Mouse (Mus musculus) limb, embryonic 14.5 days (tissue): ENCODE measurements at regions not wholly inside any gene's neighbourhood (a gene's known extent, or its start where the extent isn't known, plus 50 kb on each side); places are given as distances from the start of the nearest gene placed in this dataset.

Experiments used
- ATAC-seq: fragments of 200-750 bp; cut with Nextera tagmentation; 2 replicates; pipeline ENCODE4 v1.8.0; 2017; ENCODE audit warnings: low read depth, moderate number of reproducible peaks, moderate TSS enrichment; ENCODE audit not compliant: low FRiP score
- DNase-seq: peaks from one replicate; pipeline ENCODE4 v3.0.0-alpha.2; 2015; ENCODE audit warnings: low spot score
- H3K27ac ChIP-seq: fragments of 300-500 bp; sonication (generic); replicated peaks from 2 replicates; pipeline ENCODE4 v1.5.1; 2014; ENCODE audit warnings: low read depth, mild to moderate bottlenecking, low read length, moderate library complexity, mixed read lengths
- H3K27me3 ChIP-seq: fragments of 300-500 bp; sonication (generic); 2 replicates; pipeline ENCODE4 v1.6.1; 2014; ENCODE audit warnings: low read length, mixed read lengths; ENCODE audit not compliant: control insufficient read depth, insufficient read depth
- H3K36me3 ChIP-seq: fragments of 300-500 bp; sonication (generic); 2 replicates; pipeline ENCODE4 v1.6.1; 2014; ENCODE audit warnings: mild to moderate bottlenecking, low read length, moderate library complexity, mixed read lengths; ENCODE audit not compliant: control insufficient read depth, insufficient read depth
- H3K4me1 ChIP-seq: fragments of 300-500 bp; sonication (generic); 2 replicates; pipeline ENCODE4 v1.6.1; 2014; ENCODE audit warnings: antibody characterized with exemption, low read length, mixed read lengths; ENCODE audit not compliant: control insufficient read depth, insufficient read depth
- H3K4me2 ChIP-seq: fragments of 300-500 bp; sonication (generic); replicated peaks from 2 replicates; pipeline ENCODE4 v1.6.1; 2014; ENCODE audit warnings: low read depth, mild to moderate bottlenecking, low read length, moderate library complexity; ENCODE audit not compliant: severe bottlenecking
- H3K4me3 ChIP-seq: fragments of 300-500 bp; sonication (generic); replicated peaks from 2 replicates; pipeline ENCODE4 v1.5.1; 2014; ENCODE audit warnings: low read length
- H3K9ac ChIP-seq: fragments of 300-500 bp; sonication (generic); 2 replicates; pipeline ENCODE4 v1.6.1; 2014; ENCODE audit warnings: mild to moderate bottlenecking, low read depth, low read length, moderate library complexity; ENCODE audit not compliant: severe bottlenecking
- H3K9me3 ChIP-seq: fragments of 300-500 bp; sonication (generic); 2 replicates; pipeline ENCODE4 v1.6.1; 2016; ENCODE audit warnings: low read length; ENCODE audit not compliant: control insufficient read depth
- POLR2A ChIP-seq: fragments of 200-500 bp; IDR thresholded peaks from 2 replicates; pipeline ENCODE4 v1.8.0; 2012; ENCODE audit warnings: inconsistent platforms, mild to moderate bottlenecking, moderate library complexity, borderline replicate concordance; ENCODE audit not compliant: insufficient read depth, insufficient read length; ENCODE audit errors: extremely low read depth
- WGBS: fragments of 180-500 bp; shearing (Covaris S2); extraction: QIAGEN DNeasy Blood & Tissue Kit; methylation state at CpG from one replicate; pipeline ENCODE4 v1.1.7; 2014; 5-methylcytosine and 5-hydroxymethylcytosine counted together

DNA sequence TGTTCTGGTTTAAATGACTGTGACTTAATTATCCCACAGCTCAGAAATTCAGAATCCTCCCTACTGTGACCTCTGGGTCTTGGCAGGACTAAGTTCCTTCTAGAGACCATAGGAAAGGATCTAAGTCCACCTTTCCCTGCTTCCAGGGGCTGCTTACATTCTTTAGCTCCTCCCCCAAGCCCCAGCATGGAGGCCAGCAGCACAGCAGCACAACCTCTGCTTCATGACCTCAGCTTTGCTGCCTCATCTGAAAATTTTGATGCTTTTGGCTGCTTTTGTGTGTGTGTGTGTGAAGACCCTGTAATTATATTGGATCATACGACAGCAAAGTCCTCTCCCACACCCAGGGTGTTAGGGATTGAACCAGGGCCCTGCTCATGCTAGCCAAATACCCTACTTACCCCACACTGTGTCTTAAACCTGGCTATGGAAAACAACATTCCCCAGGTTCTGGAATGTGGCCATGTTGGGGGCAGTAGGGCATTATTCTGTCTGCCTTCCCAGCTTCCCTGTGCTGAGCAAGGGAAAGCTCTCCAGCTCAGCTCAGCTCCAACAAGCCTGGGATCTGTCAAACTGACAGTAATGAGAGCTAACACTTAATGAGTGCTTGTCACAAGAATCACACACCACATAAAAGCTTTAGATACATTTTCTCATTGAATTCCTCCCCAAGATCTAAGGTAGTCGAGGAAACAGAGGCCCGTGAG, 359.9 kb downstream of the Fut8 start:
- no peaks in the 10 kb centered on the region for H3K36me3 ChIP-seq
- no peaks in the 10 kb centered on the region for H3K9me3 ChIP-seq
- H3K4me2 ChIP-seq, result no peak overlapping the region
- peak; percentile 15 for DNase-seq
- H3K4me3 ChIP-seq, result no peak overlapping the region
- no peaks in the 10 kb centered on the region for H3K27me3 ChIP-seq
- no peak overlapping the region for H3K9ac ChIP-seq
- TF ChIP-seq POLR2A, result no peak
- ATAC-seq, result peak; percentile 42; the same call in 1 of the 2 replicates
- no peak overlapping the region for H3K27ac ChIP-seq
- whole genome bisulfite sequencing, result 29% methylated on average over 3 of the region's 3 CpGs
- peaks cover 12% of the 10 kb centered on the region for H3K4me1 ChIP-seq

DNA sequence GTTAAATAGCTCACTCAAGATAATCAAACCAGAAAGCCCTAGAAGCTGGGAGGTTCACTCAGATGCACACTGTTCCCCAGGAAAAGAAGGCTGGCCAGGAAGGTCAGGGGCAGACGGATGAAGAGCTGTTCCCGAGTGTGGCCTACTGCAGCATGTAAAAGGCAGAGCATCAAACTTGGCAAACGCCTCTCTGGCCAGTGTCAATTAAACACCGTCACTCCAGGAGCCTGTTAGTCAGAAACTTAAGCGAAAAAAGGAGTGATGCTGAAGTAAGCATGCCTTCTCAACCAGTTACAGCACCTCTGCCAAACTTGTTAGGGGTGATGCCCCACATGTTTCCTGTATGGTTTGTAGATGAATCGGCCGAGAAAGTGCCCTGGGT, 360.4 kb downstream of the Fut8 start:
- Histone ChIP-seq H3K27me3 (no peaks in the 10 kb centered on the region), H3K27ac (no peak overlapping the region), H3K9me3 (no peaks in the 10 kb centered on the region), H3K4me1 (peaks cover 12% of the 10 kb centered on the region), H3K4me2 (no peak overlapping the region), H3K9ac (no peak overlapping the region), H3K36me3 (no peaks in the 10 kb centered on the region), H3K4me3 (no peak overlapping the region)
- no peak for DNase-seq
- TF ChIP-seq POLR2A, result no peak
- ATAC-seq, result 0 out of 2 replicates have a peak, but pooled peaks have one; percentile 5
- WGBS, result 26% methylated on average over 7 of the region's 7 CpGs

DNA sequence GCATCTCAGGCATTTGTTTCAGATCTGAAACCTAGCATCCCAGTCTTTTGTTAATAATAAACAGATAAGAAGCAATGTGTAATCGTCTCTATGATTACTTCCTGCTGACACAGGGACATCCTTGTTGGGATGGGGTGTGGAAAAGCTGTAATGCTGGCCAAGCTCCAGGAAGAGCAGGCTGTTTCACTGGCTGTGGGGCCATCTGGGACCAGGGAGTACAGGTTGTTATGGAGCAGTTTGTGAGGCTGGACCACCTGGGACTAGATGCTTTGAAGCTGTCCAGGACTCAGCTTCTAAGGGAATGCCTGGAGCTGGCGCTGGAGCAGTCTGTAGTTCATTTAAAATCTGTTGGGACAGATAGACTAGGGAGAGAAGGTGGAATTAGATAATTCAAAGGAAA, 361.5 kb downstream of the Fut8 start:
- ATAC-seq (no peak; the same call in 1 of the 2 replicates), DNase-seq (no peak)
- Histone ChIP-seq H3K4me1 (peaks cover 12% of the 10 kb centered on the region), H3K9ac (no peak overlapping the region), H3K27ac (no peak overlapping the region), H3K36me3 (no peaks in the 10 kb centered on the region), H3K4me2 (no peak overlapping the region), H3K4me3 (no peak overlapping the region), H3K27me3 (no peaks in the 10 kb centered on the region), H3K9me3 (no peaks in the 10 kb centered on the region)
- TF ChIP-seq POLR2A, result no peak
- WGBS, result 19% methylated on average over 2 of the region's 2 CpGs

DNA sequence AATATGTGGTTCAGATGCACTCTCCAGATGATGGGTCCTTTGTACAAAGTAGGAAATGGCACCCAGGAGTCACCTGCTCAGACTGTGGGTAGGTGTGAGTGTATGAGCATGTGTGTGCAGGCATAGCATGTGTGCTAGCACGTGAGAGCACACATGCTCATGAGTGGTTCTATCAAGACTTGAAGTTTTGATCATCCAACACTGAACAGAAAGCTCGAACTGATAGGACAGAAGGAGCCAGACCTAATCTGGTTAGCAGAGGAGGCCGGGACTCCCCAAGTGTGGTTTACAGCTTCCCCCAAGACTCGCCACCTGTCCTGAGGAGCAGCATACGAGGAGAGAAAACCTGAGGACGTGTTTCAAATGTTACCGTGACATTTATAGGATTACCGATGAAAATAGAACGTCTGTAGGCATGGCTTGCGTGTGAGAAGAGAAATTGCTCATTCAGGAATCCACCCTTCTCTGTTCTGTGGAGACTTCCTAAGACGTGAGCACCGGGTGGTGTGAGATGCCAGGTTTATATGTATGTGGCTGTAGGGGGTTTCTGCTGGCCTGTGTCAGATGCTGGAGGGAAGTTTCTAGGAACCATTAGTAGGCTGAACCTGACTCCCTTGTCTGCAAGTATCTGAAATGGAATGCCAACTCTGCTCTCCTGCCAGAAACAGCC, 366.0 kb downstream of the Fut8 start:
- H3K9ac ChIP-seq, result no peak overlapping the region
- no peak for ATAC-seq
- H3K36me3 ChIP-seq, result no peaks in the 10 kb centered on the region
- TF ChIP-seq POLR2A, result no peak
- H3K27me3 ChIP-seq, result no peaks in the 10 kb centered on the region
- 74% methylated on average over 12 of the region's 12 CpGs for WGBS
- no peak overlapping the region for H3K27ac ChIP-seq
- no peak overlapping the region for H3K4me2 ChIP-seq
- no peak for DNase-seq
- no peaks in the 10 kb centered on the region for H3K9me3 ChIP-seq
- no peaks in the 10 kb centered on the region for H3K4me1 ChIP-seq
- H3K4me3 ChIP-seq, result no peak overlapping the region

DNA sequence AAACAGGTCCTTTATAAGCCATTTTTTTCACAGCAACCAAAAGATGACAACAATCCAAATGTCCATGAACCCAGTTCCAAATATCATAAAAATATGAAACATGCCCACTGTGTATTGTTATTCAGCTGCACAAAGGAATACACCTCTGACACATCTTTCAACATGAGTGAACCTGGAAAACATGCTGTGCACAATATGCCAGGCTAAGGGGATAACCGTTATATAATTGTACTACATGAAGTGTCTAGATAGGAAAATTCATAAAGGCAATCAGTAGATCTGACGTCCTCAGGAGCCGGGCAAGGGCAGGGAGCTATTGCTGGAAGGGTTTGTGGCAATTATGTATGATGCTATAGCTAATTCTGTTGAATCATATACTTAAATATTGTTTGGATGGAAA, 379.6 kb downstream of the Fut8 start:
- WGBS, result 89% methylated on average over 3 of the region's 3 CpGs
- no peak for TF ChIP-seq POLR2A
- Histone ChIP-seq H3K4me2 (no peak overlapping the region), H3K9me3 (no peaks in the 10 kb centered on the region), H3K4me3 (no peak overlapping the region), H3K27ac (no peak overlapping the region), H3K36me3 (no peaks in the 10 kb centered on the region), H3K9ac (no peak overlapping the region), H3K27me3 (no peaks in the 10 kb centered on the region), H3K4me1 (no peaks in the 10 kb centered on the region)
- no peak for DNase-seq
- ATAC-seq, result no peak
